Mouse (Mus musculus) sigmoid colon, adult 10 weeks (tissue): ENCODE measurements around the gene Slitrk3. TPM values are rescaled to one million over a fixed set of nuclear protein-coding genes. Genes with fewer than 3 reads are reported as not detected.

Experiments
- polyA plus RNA-seq: library from polyadenylated mRNA; stranded (reverse); fragments of 350-450 nt; fragmentation: Illumina TruSeq; extraction: RNeasy Lipid Tissue Mini Kit (QIAGEN cat#74804); gene quantifications from one replicate; pipeline ENCODE4 v1.2.3, GENCODE M21; 2014; ENCODE audit warnings: low read depth, low replicate concordance

Gene Slitrk3
- 0.57 TPM for polyA plus RNA-seq

DNA sequence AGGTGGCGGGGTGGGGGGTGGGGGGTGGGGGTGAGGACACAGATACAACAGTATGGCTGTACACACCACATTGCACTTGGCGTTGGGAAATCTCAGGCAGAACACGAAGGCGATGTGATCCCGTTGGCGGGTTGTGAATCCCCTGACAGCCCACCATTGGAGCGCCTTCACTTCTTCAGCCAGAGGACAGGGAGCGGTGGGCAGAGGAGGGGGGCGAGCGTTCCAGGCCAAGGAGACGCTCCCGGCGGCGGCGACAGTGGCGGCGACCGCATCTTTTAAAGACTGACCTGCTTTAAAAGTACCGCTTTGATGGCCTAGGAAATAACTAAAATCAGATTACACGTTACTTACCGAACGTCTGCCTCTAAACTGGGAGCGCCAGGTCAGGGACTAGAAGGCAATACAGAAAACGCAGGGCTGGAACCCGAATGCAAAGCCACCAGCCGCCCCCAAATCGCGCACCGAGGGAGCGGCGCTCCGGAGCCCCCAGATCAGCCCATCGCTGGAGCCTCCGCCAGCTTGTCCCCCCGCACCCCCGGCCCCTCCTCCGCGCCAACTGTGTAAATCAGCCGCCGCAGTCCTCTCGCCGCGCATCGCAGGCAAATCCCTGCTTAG, at the start of gene Slitrk3:
Gene Slitrk3 (minus strand): TSS at position 607 of the 615 bp plus-strand sequence.

Other genes starting within 250 kb of the Slitrk3 start
- 0.60 TPM for gene Sis, start 89.9 kb downstream of the Slitrk3 start, polyA plus RNA-seq